Mouse (Mus musculus): Measurements from ENCODE around the gene Slc25a13.

DNA sequence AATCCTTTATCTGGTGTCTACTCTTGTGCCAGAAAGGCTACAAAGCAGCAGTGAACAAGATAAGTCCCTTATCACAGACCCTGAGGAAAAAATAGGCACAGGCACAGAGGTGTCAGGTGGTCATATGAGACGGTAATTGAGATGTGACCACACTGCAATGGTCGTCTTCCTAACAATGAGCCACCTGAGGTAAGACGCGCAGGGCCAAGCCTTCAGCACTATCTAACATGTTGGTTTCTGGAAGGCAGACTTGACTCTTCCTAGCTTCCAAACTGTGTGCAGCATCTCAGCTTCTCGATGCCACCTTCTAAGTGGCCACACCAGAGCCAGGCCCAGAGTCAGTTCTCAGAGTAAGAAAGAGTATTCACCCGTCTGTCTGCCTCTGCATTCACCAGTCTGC is 149.8 kb downstream of the Slc25a13 start:
- TF ChIP-seq POLR2A (IDR thresholded peaks at IDR 0.05; ENCODE audit: insufficient read depth, low read depth, low read length) (no peak), CTCF (IDR thresholded peaks at IDR 0.05; ENCODE audit: insufficient read depth, low read depth, low read length) (no peak)
